Mouse (Mus musculus): ENCODE results near the gene Olfr996. TPM values are rescaled to one million over a fixed set of nuclear protein-coding genes. Genes with fewer than 3 reads are reported as not detected.
"Not testable (repeated sequence)": the region's sequence is repeated elsewhere in the genome, so short reads cannot be mapped to it uniquely, and the experiment has no call there.

Gene Olfr996
- not detected in 2 replicates for polyA plus RNA-seq (2016; fragmentation: Nextera tagmentation; extraction: Ambion mirVana)

- no peaks in the 10 kb centered on the region for H3K36me3 ChIP-seq
Observed at GRCm38 (mm10) chr2:85578915-85579314, at the start of gene Olfr996. Olfr996 (plus strand) TSS chr2:85579215.

GRCm38 (mm10) chr2:85532082-85532778 is 46.8 kb upstream of the Olfr996 start:
- Histone ChIP-seq H3K4me2 (replicated peaks) (no peak overlapping the region), H3K4me3 (no peak overlapping the region), H3K36me3 (no peaks in the 10 kb centered on the region), H3K9me3 (replicated peaks) (no peaks in the 10 kb centered on the region), H3K4me1 (no peaks in the 10 kb centered on the region), H3K9ac (no peak overlapping the region), H3K27ac (no peak overlapping the region), H3K27me3 (no peaks in the 10 kb centered on the region)
- ATAC-seq (ENCODE audit: low FRiP score) = no peak
- 85% methylated on average over 2 of the region's 2 CpGs for WGBS

More at GRCm38 (mm10) chr2:85578915-85579314, at the start of gene Olfr996:
- Histone ChIP-seq H3K4me1 (no peaks in the 10 kb centered on the region), H3K27me3 (no peaks in the 10 kb centered on the region), H3K9ac (no peak within 1 kb of the TSS), H3K4me3 (no peak within 1 kb of the TSS), H3K4me2 (replicated peaks) (no peak within 1 kb of the TSS), H3K9me3 (replicated peaks) (no peaks in the 10 kb centered on the region), H3K27ac (no peak within 1 kb of the TSS)
- no peak for ATAC-seq (ENCODE audit: low FRiP score)

- Histone ChIP-seq H3K9me3 (replicated peaks) (no peaks in the 10 kb centered on the region), H3K36me3 (no peaks in the 10 kb centered on the region), H3K9ac (no peak overlapping the region), H3K4me1 (no peaks in the 10 kb centered on the region), H3K27me3 (no peaks in the 10 kb centered on the region), H3K4me3 (no peak overlapping the region), H3K27ac (no peak overlapping the region), H3K4me2 (replicated peaks) (no peak overlapping the region)
- no peak for ATAC-seq (ENCODE audit: low FRiP score)
- whole genome bisulfite sequencing = 88% methylated on average over 1 of the region's 1 CpGs
Observed at GRCm38 (mm10) chr2:85533934-85534333, 45.1 kb upstream of the Olfr996 start.

- no peaks in the 10 kb centered on the region for H3K9me3 ChIP-seq (replicated peaks)
- H3K4me1 ChIP-seq = no peaks in the 10 kb centered on the region
- no peak for ATAC-seq (ENCODE audit: low FRiP score)
- 66% methylated on average over 1 of the region's 1 CpGs for WGBS
- H3K9ac ChIP-seq = no peak overlapping the region
- no peaks in the 10 kb centered on the region for H3K27me3 ChIP-seq
- H3K4me3 ChIP-seq = no peak overlapping the region
- no peak overlapping the region for H3K27ac ChIP-seq
- no peak overlapping the region for H3K4me2 ChIP-seq (replicated peaks)
- H3K36me3 ChIP-seq = no peaks in the 10 kb centered on the region
Observed at GRCm38 (mm10) chr2:85554806-85555205, 24.2 kb upstream of the Olfr996 start.

GRCm38 (mm10) chr2:85560226-85560625 is 18.8 kb upstream of the Olfr996 start:
- Histone ChIP-seq H3K9ac (no peak overlapping the region), H3K4me1 (no peaks in the 10 kb centered on the region), H3K36me3 (no peaks in the 10 kb centered on the region), H3K4me2 (replicated peaks) (no peak overlapping the region), H3K4me3 (no peak overlapping the region), H3K27me3 (no peaks in the 10 kb centered on the region), H3K27ac (no peak overlapping the region), H3K9me3 (replicated peaks) (no peaks in the 10 kb centered on the region)
- 81% methylated on average over 4 of the region's 4 CpGs for whole genome bisulfite sequencing
- ATAC-seq (ENCODE audit: low FRiP score) = no peak

GRCm38 (mm10) chr2:85561187-85561586 is 17.8 kb upstream of the Olfr996 start:
- no peak overlapping the region for H3K4me2 ChIP-seq (replicated peaks)
- H3K27ac ChIP-seq = no peak overlapping the region
- no peaks in the 10 kb centered on the region for H3K36me3 ChIP-seq
- H3K4me3 ChIP-seq = no peak overlapping the region
- no peaks in the 10 kb centered on the region for H3K9me3 ChIP-seq (replicated peaks)
- peak; percentile 64; the same call in 1 of the 2 replicates for ATAC-seq (ENCODE audit: low FRiP score)
- H3K4me1 ChIP-seq = no peaks in the 10 kb centered on the region
- H3K9ac ChIP-seq = no peak overlapping the region
- WGBS = 31% methylated on average over 4 of the region's 4 CpGs
- no peaks in the 10 kb centered on the region for H3K27me3 ChIP-seq

GRCm38 (mm10) chr2:85588648-85589047 is 9.6 kb downstream of the Olfr996 start, which contains the start of gene Olfr998:
Olfr998 (plus strand) TSS chr2:85588948.
- H3K9me3 ChIP-seq (replicated peaks); H3K4me1 ChIP-seq; H3K36me3 ChIP-seq; H3K27ac ChIP-seq; H3K4me3 ChIP-seq; H3K27me3 ChIP-seq; ATAC-seq (ENCODE audit: low FRiP score); H3K9ac ChIP-seq; H3K4me2 ChIP-seq (replicated peaks): not testable (repeated sequence)
- 84% methylated on average over 2 of the region's 2 CpGs for WGBS

- Histone ChIP-seq H3K36me3 (no peaks in the 10 kb centered on the region), H3K4me2 (replicated peaks) (no peak within 1 kb of the TSS), H3K27ac (no peak within 1 kb of the TSS), H3K9me3 (replicated peaks) (no peaks in the 10 kb centered on the region), H3K4me3 (no peak within 1 kb of the TSS), H3K9ac (no peak within 1 kb of the TSS), H3K27me3 (no peaks in the 10 kb centered on the region), H3K4me1 (no peaks in the 10 kb centered on the region)
- ATAC-seq (ENCODE audit: low FRiP score) = no peak
- 85% methylated on average over 1 of the region's 1 CpGs for WGBS
Observed at GRCm38 (mm10) chr2:85611803-85612202, 32.8 kb downstream of the Olfr996 start, which contains the start of gene Olfr1000. Olfr1000 (minus strand) TSS chr2:85611903.

Other genes starting within 250 kb of the Olfr996 start
- not detected in 2 replicates for gene Olfr987, start 239.9 kb upstream of the Olfr996 start, polyA plus RNA-seq (2016; fragmentation: Nextera tagmentation; extraction: Ambion mirVana)
- not detected in 2 replicates for gene Olfr988, start 216.0 kb upstream of the Olfr996 start, polyA plus RNA-seq (2016; fragmentation: Nextera tagmentation; extraction: Ambion mirVana)
- gene Olfr992, start 169.7 kb upstream of the Olfr996 start, polyA plus RNA-seq (2016; fragmentation: Nextera tagmentation; extraction: Ambion mirVana) = not detected in 2 replicates
- gene Olfr993, start 164.3 kb upstream of the Olfr996 start, polyA plus RNA-seq (2016; fragmentation: Nextera tagmentation; extraction: Ambion mirVana) = not detected in 2 replicates
- not detected in 2 replicates for gene Olfr994, start 142.8 kb upstream of the Olfr996 start, polyA plus RNA-seq (2016; fragmentation: Nextera tagmentation; extraction: Ambion mirVana)
- not detected in 2 replicates for gene Olfr995, start 135.6 kb upstream of the Olfr996 start, polyA plus RNA-seq (2016; fragmentation: Nextera tagmentation; extraction: Ambion mirVana)
- gene 4833423E24Rik, start 60.2 kb upstream of the Olfr996 start, polyA plus RNA-seq (2016; fragmentation: Nextera tagmentation; extraction: Ambion mirVana) = 0.09 TPM in 1 of 2 replicates, not detected in the other
- gene Olfr998, start 9.7 kb downstream of the Olfr996 start, polyA plus RNA-seq (2016; fragmentation: Nextera tagmentation; extraction: Ambion mirVana) = not detected in 2 replicates
- not detected in 2 replicates for gene Olfr1000, start 32.7 kb downstream of the Olfr996 start, polyA plus RNA-seq (2016; fragmentation: Nextera tagmentation; extraction: Ambion mirVana)
- not detected in 2 replicates for gene Olfr1002, start 71.5 kb downstream of the Olfr996 start, polyA plus RNA-seq (2016; fragmentation: Nextera tagmentation; extraction: Ambion mirVana)
- not detected in 2 replicates for gene Olfr154, start 85.2 kb downstream of the Olfr996 start, polyA plus RNA-seq (2016; fragmentation: Nextera tagmentation; extraction: Ambion mirVana)
- gene Olfr1006, start 99.6 kb downstream of the Olfr996 start, polyA plus RNA-seq (2016; fragmentation: Nextera tagmentation; extraction: Ambion mirVana) = not detected in 2 replicates
- not detected in 2 replicates for gene Olfr1008, start 110.2 kb downstream of the Olfr996 start, polyA plus RNA-seq (2016; fragmentation: Nextera tagmentation; extraction: Ambion mirVana)
- not detected in 2 replicates for gene Olfr1009, start 136.2 kb downstream of the Olfr996 start, polyA plus RNA-seq (2016; fragmentation: Nextera tagmentation; extraction: Ambion mirVana)
- not detected in 2 replicates for gene Olfr1012, start 183.6 kb downstream of the Olfr996 start, polyA plus RNA-seq (2016; fragmentation: Nextera tagmentation; extraction: Ambion mirVana)
- not detected in 2 replicates for gene Olfr1013, start 187.9 kb downstream of the Olfr996 start, polyA plus RNA-seq (2016; fragmentation: Nextera tagmentation; extraction: Ambion mirVana)
- gene Olfr1014, start 193.5 kb downstream of the Olfr996 start, polyA plus RNA-seq (2016; fragmentation: Nextera tagmentation; extraction: Ambion mirVana) = not detected in 2 replicates
- not detected in 2 replicates for gene Olfr1015, start 202.8 kb downstream of the Olfr996 start, polyA plus RNA-seq (2016; fragmentation: Nextera tagmentation; extraction: Ambion mirVana)
- gene Olfr1016, start 223.3 kb downstream of the Olfr996 start, polyA plus RNA-seq (2016; fragmentation: Nextera tagmentation; extraction: Ambion mirVana) = not detected in 2 replicates
- not detected in 2 replicates for gene Olfr1018, start 239.3 kb downstream of the Olfr996 start, polyA plus RNA-seq (2016; fragmentation: Nextera tagmentation; extraction: Ambion mirVana)

All from hindbrain, embryonic 12.5 days (tissue).